In genomic region chr17:56754271-56755185, GRCm38 (mm10) we compare ENCODE assay signal across 12 mouse cellular contexts. TPM values are rescaled to one million over a fixed set of nuclear protein-coding genes. Genes with fewer than 3 reads are reported as not detected.
DNase-seq lines count a peak whose midpoint lies in the region; ATAC-seq and TF ChIP-seq lines count a peak whose summit lies in the region.
"Had no signal": no experiment of that assay in that cellular context is flagged by ENCODE, and none has a peak within 500 bp of the region (broad histone marks: within the 10 kb centered on the region; RNA-seq: fewer than 3 reads in every experiment).

No protein-coding gene starts in this region.

- H3K27ac ChIP-seq in forebrain, embryonic 10.5 days, result no peak overlapping the region
- no peak overlapping the region for H3K27ac ChIP-seq in forebrain, embryonic 14.5 days (ENCODE audit: low read depth, low read length)
- no peak overlapping the region for H3K27ac ChIP-seq in lung, embryonic 15.5 days
- no peak overlapping the region for H3K27ac ChIP-seq in intestine, embryonic 15.5 days
- H3K27ac ChIP-seq in lung, postnatal 0 days (ENCODE audit: low read length), result no peak overlapping the region
- H3K27ac ChIP-seq: forebrain, embryonic 12.5 days; hindbrain, embryonic 15.5 days had no signal

- no peak overlapping the region for H3K4me2 ChIP-seq in forebrain, embryonic 14.5 days (ENCODE audit: low read length)
- peak overlapping the region; percentile 24 for H3K4me2 ChIP-seq in lung, embryonic 15.5 days
- H3K4me2 ChIP-seq in intestine, embryonic 15.5 days (replicated peaks), result peak overlapping the region; percentile 49
- H3K4me2 ChIP-seq in lung, postnatal 0 days (replicated peaks; ENCODE audit: low read depth, low read length), result no peak overlapping the region
- H3K4me2 ChIP-seq: forebrain, embryonic 12.5 days; hindbrain, embryonic 15.5 days had no signal

- TF ChIP-seq EP300 in lung, postnatal 0 days (IDR thresholded peaks at IDR 0.05), result no peak

- H3K36me3 ChIP-seq in forebrain, embryonic 10.5 days (replicated peaks), result no peaks in the 10 kb centered on the region
- H3K36me3 ChIP-seq in forebrain, embryonic 14.5 days (ENCODE audit: control insufficient read depth, insufficient read depth, low read length), result no peaks in the 10 kb centered on the region
- H3K36me3 ChIP-seq in lung, embryonic 15.5 days, result no peaks in the 10 kb centered on the region
- no peaks in the 10 kb centered on the region for H3K36me3 ChIP-seq in intestine, embryonic 15.5 days
- H3K36me3 ChIP-seq in megakaryocyte, embryonic 14.5 days (replicated peaks; ENCODE audit: low read length), result no peaks in the 10 kb centered on the region
- H3K36me3 ChIP-seq in lung, postnatal 0 days (ENCODE audit: insufficient read depth, low read length), result no peaks in the 10 kb centered on the region
- H3K36me3 ChIP-seq: forebrain, embryonic 12.5 days; hindbrain, embryonic 15.5 days had no signal

- peaks cover 5% of the 10 kb centered on the region; the same call in 1 of the 2 replicates for H3K9me3 ChIP-seq in forebrain, embryonic 10.5 days
- no peaks in the 10 kb centered on the region for H3K9me3 ChIP-seq in forebrain, embryonic 14.5 days (replicated peaks; ENCODE audit: control insufficient read depth, low read length)
- H3K9me3 ChIP-seq in lung, embryonic 15.5 days, result no peaks in the 10 kb centered on the region
- H3K9me3 ChIP-seq in intestine, embryonic 15.5 days, result no peaks in the 10 kb centered on the region
- peaks cover 31% of the 10 kb centered on the region for H3K9me3 ChIP-seq in megakaryocyte, embryonic 14.5 days
- no peaks in the 10 kb centered on the region for H3K9me3 ChIP-seq in lung, postnatal 0 days (ENCODE audit: low read length)
- H3K9me3 ChIP-seq: forebrain, embryonic 12.5 days; hindbrain, embryonic 15.5 days had no signal

- no peak for DNase-seq in forebrain, embryonic 10.5 days (ENCODE audit: extremely low spot score, low spot score)
- DNase-seq in forebrain, embryonic 14.5 days (ENCODE audit: low spot score), result no peak
- no peak for DNase-seq in lung, adult 18-20 months
- DNase-seq in adrenal gland, postnatal 25 days, result no peak
- DNase-seq in lung, postnatal 0 days (ENCODE audit: low spot score), result no peak
- DNase-seq: cerebellum, adult 11-12 months; lung, postnatal 14 days had no signal

- no peak for ATAC-seq in forebrain, embryonic 14.5 days
- no peak for ATAC-seq in lung, embryonic 15.5 days (ENCODE audit: borderline replicate concordance, extremely low read depth, low FRiP score, low TSS enrichment)
- no peak for ATAC-seq in intestine, embryonic 15.5 days
- no peak for ATAC-seq in lung, postnatal 0 days

- H3K27me3 ChIP-seq in forebrain, embryonic 10.5 days (ENCODE audit: poor library complexity, severe bottlenecking), result peaks cover 100% of the 10 kb centered on the region
- peaks cover 62% of the 10 kb centered on the region for H3K27me3 ChIP-seq in forebrain, embryonic 14.5 days (replicated peaks; ENCODE audit: control insufficient read depth, insufficient read depth, low read length)
- peaks cover 78% of the 10 kb centered on the region for H3K27me3 ChIP-seq in lung, embryonic 15.5 days
- H3K27me3 ChIP-seq in intestine, embryonic 15.5 days (replicated peaks), result peaks cover 48% of the 10 kb centered on the region
- peaks cover 90% of the 10 kb centered on the region for H3K27me3 ChIP-seq in megakaryocyte, embryonic 14.5 days (replicated peaks)
- H3K27me3 ChIP-seq in lung, postnatal 0 days (replicated peaks; ENCODE audit: insufficient read depth, low read length), result peaks cover 25% of the 10 kb centered on the region

- 16% methylated on average over 36 of the region's 36 CpGs for WGBS in forebrain, embryonic 10.5 days
- WGBS in forebrain, embryonic 14.5 days, result 20% methylated on average over 36 of the region's 36 CpGs
- whole genome bisulfite sequencing in lung, embryonic 15.5 days, result 13% methylated on average over 36 of the region's 36 CpGs
- 17% methylated on average over 36 of the region's 36 CpGs for WGBS in intestine, embryonic 15.5 days
- WGBS in lung, postnatal 0 days, result 17% methylated on average over 36 of the region's 36 CpGs

- H3K9ac ChIP-seq in forebrain, embryonic 14.5 days (ENCODE audit: low read length), result no peak overlapping the region
- no peak overlapping the region for H3K9ac ChIP-seq in lung, embryonic 15.5 days
- no peak overlapping the region for H3K9ac ChIP-seq in intestine, embryonic 15.5 days
- no peak overlapping the region for H3K9ac ChIP-seq in lung, postnatal 0 days (replicated peaks; ENCODE audit: low read depth)
- H3K9ac ChIP-seq: forebrain, embryonic 12.5 days; hindbrain, embryonic 15.5 days had no signal

- no peak for TF ChIP-seq CTCF in lung, postnatal 0 days (IDR thresholded peaks at IDR 0.05)

- H3K4me3 ChIP-seq in forebrain, embryonic 10.5 days, result peak overlapping the region; percentile 12; the same call in 1 of the 2 replicates
- H3K4me3 ChIP-seq in forebrain, embryonic 14.5 days (ENCODE audit: low read depth, low read length), result no peak overlapping the region
- H3K4me3 ChIP-seq in lung, embryonic 15.5 days, result peak overlapping the region; percentile 9; the same call in 1 of the 2 replicates
- H3K4me3 ChIP-seq in intestine, embryonic 15.5 days (replicated peaks), result no peak overlapping the region
- peak overlapping the region; percentile 80 for H3K4me3 ChIP-seq in megakaryocyte, embryonic 14.5 days (replicated peaks)
- H3K4me3 ChIP-seq in lung, postnatal 0 days (ENCODE audit: low read depth, low read length), result no peak overlapping the region
- H3K4me3 ChIP-seq: forebrain, embryonic 12.5 days; hindbrain, embryonic 15.5 days had no signal

- peaks cover 59% of the 10 kb centered on the region for H3K4me1 ChIP-seq in forebrain, embryonic 10.5 days
- peaks cover 6% of the 10 kb centered on the region for H3K4me1 ChIP-seq in forebrain, embryonic 14.5 days (ENCODE audit: control insufficient read depth, insufficient read depth, low read length)
- H3K4me1 ChIP-seq in lung, embryonic 15.5 days, result peaks cover 48% of the 10 kb centered on the region
- peaks cover 37% of the 10 kb centered on the region for H3K4me1 ChIP-seq in intestine, embryonic 15.5 days (replicated peaks)
- H3K4me1 ChIP-seq in megakaryocyte, embryonic 14.5 days, result peaks cover 57% of the 10 kb centered on the region
- H3K4me1 ChIP-seq in lung, postnatal 0 days (ENCODE audit: insufficient read depth, low read depth, low read length), result 0 out of 2 replicates have a peak, but pooled peaks cover 6% of the 10 kb centered on the region

RNA-seq across cellular contexts. Expression of gene Nrtn, which starts 2.8 kb away (rescaled TPM):
- 3.2 and 3.5 TPM in 2 replicates for polyA plus RNA-seq in forebrain, embryonic 10.5 days (2016; fragmentation: Nextera tagmentation; extraction: Ambion mirVana)
- polyA plus RNA-seq in forebrain, embryonic 14.5 days (2014; fragmentation: Nextera tagmentation; extraction: Ambion mirVana), result 0.94 and 1.7 TPM in 2 replicates
- 9.4 and 9.5 TPM in 2 replicates for polyA plus RNA-seq in lung, embryonic 15.5 days (2015; fragmentation: Nextera tagmentation; extraction: Ambion mirVana)
- 9.9 and 10.7 TPM in 2 replicates for polyA plus RNA-seq in intestine, embryonic 15.5 days (2015; fragmentation: Nextera tagmentation; extraction: Ambion mirVana)
- polyA plus RNA-seq in megakaryocyte, embryonic 14.5 days (2012; ENCODE audit: insufficient read depth, low replicate concordance), result 2.0 TPM in 1 of 2 replicates, not detected in the other
- total RNA-seq in adrenal gland, postnatal 25 days (2021), result 3.8 and 5.3 TPM in 2 replicates
- polyA plus RNA-seq in lung, postnatal 0 days (2015; fragmentation: Nextera tagmentation; extraction: Ambion mirVana), result 10.5 and 10.7 TPM in 2 replicates

RNA-seq across cellular contexts. Expression of gene Dus3l, which starts 10.0 kb away (rescaled TPM):
- 46.0 and 46.2 TPM in 2 replicates for polyA plus RNA-seq in forebrain, embryonic 10.5 days (2016; fragmentation: Nextera tagmentation; extraction: Ambion mirVana)
- 48.2 and 57.3 TPM in 2 replicates for polyA plus RNA-seq in forebrain, embryonic 14.5 days (2014; fragmentation: Nextera tagmentation; extraction: Ambion mirVana)
- polyA plus RNA-seq in lung, embryonic 15.5 days (2015; fragmentation: Nextera tagmentation; extraction: Ambion mirVana), result 42.6 and 46.5 TPM in 2 replicates
- polyA plus RNA-seq in intestine, embryonic 15.5 days (2015; fragmentation: Nextera tagmentation; extraction: Ambion mirVana), result 38.7 and 42.8 TPM in 2 replicates
- 29.8 and 33.0 TPM in 2 replicates for polyA plus RNA-seq in megakaryocyte, embryonic 14.5 days (2012; ENCODE audit: insufficient read depth, low replicate concordance)
- 41.9 and 47.4 TPM in 2 replicates for total RNA-seq in adrenal gland, postnatal 25 days (2021)
- polyA plus RNA-seq in lung, postnatal 0 days (2015; fragmentation: Nextera tagmentation; extraction: Ambion mirVana), result 26.3 and 29.7 TPM in 2 replicates

RNA-seq across cellular contexts. Expression of gene Prr22, which starts 15.5 kb away (rescaled TPM):
- polyA plus RNA-seq in forebrain, embryonic 10.5 days (2016; fragmentation: Nextera tagmentation; extraction: Ambion mirVana), result 1.8 and 1.9 TPM in 2 replicates
- 0.42 and 0.52 TPM in 2 replicates for polyA plus RNA-seq in forebrain, embryonic 14.5 days (2014; fragmentation: Nextera tagmentation; extraction: Ambion mirVana)
- polyA plus RNA-seq in lung, embryonic 15.5 days (2015; fragmentation: Nextera tagmentation; extraction: Ambion mirVana), result 1.0 and 1.2 TPM in 2 replicates
- 1.2 and 1.6 TPM in 2 replicates for polyA plus RNA-seq in intestine, embryonic 15.5 days (2015; fragmentation: Nextera tagmentation; extraction: Ambion mirVana)
- 2.8 and 12.2 TPM in 2 replicates for polyA plus RNA-seq in megakaryocyte, embryonic 14.5 days (2012; ENCODE audit: insufficient read depth, low replicate concordance)
- total RNA-seq in adrenal gland, postnatal 25 days (2021), result 0.79 and 1.5 TPM in 2 replicates
- 0.23 and 0.33 TPM in 2 replicates for polyA plus RNA-seq in lung, postnatal 0 days (2015; fragmentation: Nextera tagmentation; extraction: Ambion mirVana)

RNA-seq across cellular contexts. Expression of gene Vmac, which starts 36.7 kb away (rescaled TPM):
- polyA plus RNA-seq in forebrain, embryonic 10.5 days (2016; fragmentation: Nextera tagmentation; extraction: Ambion mirVana), result 11.1 and 12.2 TPM in 2 replicates
- 18.6 and 24.6 TPM in 2 replicates for polyA plus RNA-seq in forebrain, embryonic 14.5 days (2014; fragmentation: Nextera tagmentation; extraction: Ambion mirVana)
- polyA plus RNA-seq in lung, embryonic 15.5 days (2015; fragmentation: Nextera tagmentation; extraction: Ambion mirVana), result 13.6 and 16.2 TPM in 2 replicates
- 14.3 and 15.2 TPM in 2 replicates for polyA plus RNA-seq in intestine, embryonic 15.5 days (2015; fragmentation: Nextera tagmentation; extraction: Ambion mirVana)
- 7.9 and 14.9 TPM in 2 replicates for polyA plus RNA-seq in megakaryocyte, embryonic 14.5 days (2012; ENCODE audit: insufficient read depth, low replicate concordance)
- 27.1 and 29.1 TPM in 2 replicates for total RNA-seq in adrenal gland, postnatal 25 days (2021)
- polyA plus RNA-seq in lung, postnatal 0 days (2015; fragmentation: Nextera tagmentation; extraction: Ambion mirVana), result 17.2 and 17.5 TPM in 2 replicates

RNA-seq across cellular contexts. Expression of gene Ndufa11, which starts 37.0 kb away (rescaled TPM):
- polyA plus RNA-seq in forebrain, embryonic 10.5 days (2016; fragmentation: Nextera tagmentation; extraction: Ambion mirVana), result 366 and 374 TPM in 2 replicates
- polyA plus RNA-seq in forebrain, embryonic 14.5 days (2014; fragmentation: Nextera tagmentation; extraction: Ambion mirVana), result 490 and 613 TPM in 2 replicates
- 465 and 491 TPM in 2 replicates for polyA plus RNA-seq in lung, embryonic 15.5 days (2015; fragmentation: Nextera tagmentation; extraction: Ambion mirVana)
- 471 and 522 TPM in 2 replicates for polyA plus RNA-seq in intestine, embryonic 15.5 days (2015; fragmentation: Nextera tagmentation; extraction: Ambion mirVana)
- 76.9 and 392 TPM in 2 replicates for polyA plus RNA-seq in megakaryocyte, embryonic 14.5 days (2012; ENCODE audit: insufficient read depth, low replicate concordance)
- total RNA-seq in adrenal gland, postnatal 25 days (2021), result 248 and 277 TPM in 2 replicates
- polyA plus RNA-seq in lung, postnatal 0 days (2015; fragmentation: Nextera tagmentation; extraction: Ambion mirVana), result 380 and 426 TPM in 2 replicates

Comparison
In these comparisons a context has a peak if more than half of its experiments do, and no peak if none do; other contexts are left out.
1. H3K4me3 ChIP-seq: peak in forebrain, embryonic 10.5 days (single experiment), lung, embryonic 15.5 days (single experiment) and megakaryocyte, embryonic 14.5 days (single experiment); none in forebrain, embryonic 14.5 days (single experiment), intestine, embryonic 15.5 days (single experiment) and lung, postnatal 0 days (single experiment).
2. H3K4me2 ChIP-seq: peak in lung, embryonic 15.5 days (single experiment) and intestine, embryonic 15.5 days (single experiment); none in forebrain, embryonic 14.5 days (single experiment) and lung, postnatal 0 days (single experiment).